Mouse (Mus musculus) heart, embryonic 11.5 days (tissue): Measurements from ENCODE around the gene Prkg1. TPM values are rescaled to one million over a fixed set of nuclear protein-coding genes. Genes with fewer than 3 reads are reported as not detected.

ENCODE experiments used
- ATAC-seq: fragments of 200-750 bp; cut with Nextera tagmentation; replicated peaks from 2 replicates; pipeline ENCODE4 v1.8.0; 2017; ENCODE audit warnings: moderate library complexity; ENCODE audit not compliant: insufficient number of reproducible peaks, low FRiP score, low TSS enrichment
- H3K27ac ChIP-seq: fragments of 300-500 bp; sonication (generic); 2 replicates; pipeline ENCODE4 v1.5.1; 2014; ENCODE audit warnings: mild to moderate bottlenecking, low read depth, low read length
- H3K27me3 ChIP-seq: fragments of 300-500 bp; sonication (generic); 2 replicates; pipeline ENCODE4 v1.6.1; 2014; ENCODE audit warnings: mild to moderate bottlenecking, low read length, mixed read lengths; ENCODE audit not compliant: control insufficient read depth, insufficient read depth
- H3K36me3 ChIP-seq: fragments of 300-500 bp; sonication (generic); 2 replicates; pipeline ENCODE4 v1.6.1; 2014; ENCODE audit warnings: mild to moderate bottlenecking, low read length, moderate library complexity, mixed read lengths; ENCODE audit not compliant: control insufficient read depth, insufficient read depth
- H3K4me1 ChIP-seq: fragments of 300-500 bp; sonication (generic); 2 replicates; pipeline ENCODE4 v1.6.1; 2014; ENCODE audit warnings: low read length; ENCODE audit not compliant: control insufficient read depth, insufficient read depth
- H3K4me2 ChIP-seq: fragments of 300-500 bp; sonication (generic); 2 replicates; pipeline ENCODE4 v1.6.1; 2014; ENCODE audit warnings: mild to moderate bottlenecking, moderate library complexity
- H3K4me3 ChIP-seq: fragments of 300-500 bp; sonication (generic); 2 replicates; pipeline ENCODE4 v1.5.1; 2014; ENCODE audit warnings: low read depth, low read length
- H3K9ac ChIP-seq: fragments of 300-500 bp; sonication (generic); 2 replicates; pipeline ENCODE4 v1.6.1; 2014; ENCODE audit warnings: mild to moderate bottlenecking, low read depth, low read length, moderate library complexity
- H3K9me3 ChIP-seq: fragments of 300-500 bp; sonication (generic); replicated peaks from 2 replicates; pipeline ENCODE4 v1.6.1; 2016; ENCODE audit warnings: low read length; ENCODE audit not compliant: control insufficient read depth
- WGBS: fragments of 180-500 bp; shearing (Covaris S2); extraction: QIAGEN DNeasy Blood & Tissue Kit; methylation state at CpG from one replicate; pipeline ENCODE4 v1.1.7; 2014; ENCODE audit not compliant: insufficient replicate concordance; 5-methylcytosine and 5-hydroxymethylcytosine counted together
- polyA plus RNA-seq: library from polyadenylated mRNA; unstranded; fragments of >200 nt; fragmentation: Nextera tagmentation; extraction: Ambion mirVana; gene quantifications from 2 replicates; pipeline ENCODE4 v1.2.1, GENCODE M21; 2014

Prkg1 gene
- polyA plus RNA-seq, 1 experiment from 2014 or later: 10.9 TPM

GRCm38 (mm10) chr19:31337163-31337862, 427.5 kb downstream of the Prkg1 start:
- Histone ChIP-seq H3K4me1 (no peaks in the 10 kb centered on the region), H3K4me3 (no peak overlapping the region), H3K27me3 (no peaks in the 10 kb centered on the region), H3K9ac (no peak overlapping the region), H3K4me2 (no peak overlapping the region), H3K27ac (no peak overlapping the region), H3K9me3 (no peaks in the 10 kb centered on the region), H3K36me3 (no peaks in the 10 kb centered on the region)
- no peak for ATAC-seq
- 66% methylated on average over 8 of the region's 9 CpGs for WGBS

GRCm38 (mm10) chr19:31336381-31336780, 428.5 kb downstream of the Prkg1 start:
- Histone ChIP-seq H3K9ac (no peak overlapping the region), H3K4me1 (no peaks in the 10 kb centered on the region), H3K27me3 (no peaks in the 10 kb centered on the region), H3K36me3 (no peaks in the 10 kb centered on the region), H3K27ac (no peak overlapping the region), H3K9me3 (no peaks in the 10 kb centered on the region), H3K4me3 (no peak overlapping the region), H3K4me2 (no peak overlapping the region)
- no peak for ATAC-seq
- 76% methylated on average over 3 of the region's 3 CpGs for WGBS

GRCm38 (mm10) chr19:31329893-31330292, 434.9 kb downstream of the Prkg1 start:
- Histone ChIP-seq H3K4me2 (no peak overlapping the region), H3K36me3 (no peaks in the 10 kb centered on the region), H3K27ac (no peak overlapping the region), H3K9ac (no peak overlapping the region), H3K4me3 (no peak overlapping the region), H3K27me3 (no peaks in the 10 kb centered on the region), H3K4me1 (no peaks in the 10 kb centered on the region), H3K9me3 (no peaks in the 10 kb centered on the region)
- no peak for ATAC-seq
- WGBS: 53% methylated on average over 5 of the region's 5 CpGs

GRCm38 (mm10) chr19:31304760-31305159, 460.1 kb downstream of the Prkg1 start:
- Histone ChIP-seq H3K4me3 (no peak overlapping the region), H3K9me3 (no peaks in the 10 kb centered on the region), H3K4me1 (no peaks in the 10 kb centered on the region), H3K27ac (no peak overlapping the region), H3K4me2 (no peak overlapping the region), H3K27me3 (no peaks in the 10 kb centered on the region), H3K36me3 (no peaks in the 10 kb centered on the region), H3K9ac (no peak overlapping the region)
- ATAC-seq: no peak
- 75% methylated on average over 3 of the region's 3 CpGs for WGBS

- Histone ChIP-seq H3K27ac (no peak overlapping the region), H3K4me1 (no peaks in the 10 kb centered on the region), H3K9ac (no peak overlapping the region), H3K4me3 (no peak overlapping the region), H3K9me3 (no peaks in the 10 kb centered on the region), H3K27me3 (no peaks in the 10 kb centered on the region), H3K36me3 (no peaks in the 10 kb centered on the region), H3K4me2 (no peak overlapping the region)
- ATAC-seq: no peak
- WGBS: 76% methylated on average over 2 of the region's 2 CpGs
Measured at GRCm38 (mm10) chr19:31291231-31291630, 473.6 kb downstream of the Prkg1 start.

GRCm38 (mm10) chr19:31284581-31284980, 480.3 kb downstream of the Prkg1 start:
- no peak for ATAC-seq
- H3K4me1 ChIP-seq: no peaks in the 10 kb centered on the region
- H3K9ac ChIP-seq: no peak overlapping the region
- no peak overlapping the region for H3K4me3 ChIP-seq
- H3K27ac ChIP-seq: no peak overlapping the region
- no peaks in the 10 kb centered on the region for H3K36me3 ChIP-seq
- H3K27me3 ChIP-seq: no peaks in the 10 kb centered on the region
- H3K4me2 ChIP-seq: no peak overlapping the region
- 48% methylated on average over 3 of the region's 3 CpGs for WGBS
- no peaks in the 10 kb centered on the region for H3K9me3 ChIP-seq

- WGBS: 92% methylated on average over 7 of the region's 7 CpGs
- Histone ChIP-seq H3K27ac (no peak overlapping the region), H3K4me2 (no peak overlapping the region)
Measured at GRCm38 (mm10) chr19:31284126-31284525, 480.7 kb downstream of the Prkg1 start.

GRCm38 (mm10) chr19:31283617-31284016, 481.2 kb downstream of the Prkg1 start:
- Histone ChIP-seq H3K4me3 (no peak overlapping the region), H3K4me1 (no peaks in the 10 kb centered on the region), H3K9ac (no peak overlapping the region), H3K36me3 (no peaks in the 10 kb centered on the region), H3K4me2 (no peak overlapping the region), H3K27me3 (no peaks in the 10 kb centered on the region), H3K27ac (no peak overlapping the region), H3K9me3 (no peaks in the 10 kb centered on the region)
- ATAC-seq: no peak
- WGBS: 77% methylated on average over 2 of the region's 2 CpGs

More at GRCm38 (mm10) chr19:31284126-31284525, 480.7 kb downstream of the Prkg1 start:
- no peak for ATAC-seq
- no peak overlapping the region for H3K4me3 ChIP-seq
- H3K9ac ChIP-seq: no peak overlapping the region
- no peaks in the 10 kb centered on the region for H3K27me3 ChIP-seq
- H3K9me3 ChIP-seq: no peaks in the 10 kb centered on the region
- no peaks in the 10 kb centered on the region for H3K36me3 ChIP-seq
- H3K4me1 ChIP-seq: no peaks in the 10 kb centered on the region

GRCm38 (mm10) chr19:31279797-31280486, 484.9 kb downstream of the Prkg1 start:
- Histone ChIP-seq H3K4me3 (no peak overlapping the region), H3K9me3 (no peaks in the 10 kb centered on the region), H3K27me3 (no peaks in the 10 kb centered on the region), H3K4me1 (no peaks in the 10 kb centered on the region), H3K9ac (no peak overlapping the region), H3K4me2 (no peak overlapping the region), H3K36me3 (no peaks in the 10 kb centered on the region), H3K27ac (no peak overlapping the region)
- no peak for ATAC-seq
- 80% methylated on average over 7 of the region's 7 CpGs for WGBS
